Mouse (Mus musculus) heart, adult 11 months (tissue): ENCODE data around the gene Lhx9.

ENCODE experiments used
- DNase-seq: peaks from one replicate; pipeline ENCODE4 v3.0.0; 2022

Gene Lhx9

DNA sequence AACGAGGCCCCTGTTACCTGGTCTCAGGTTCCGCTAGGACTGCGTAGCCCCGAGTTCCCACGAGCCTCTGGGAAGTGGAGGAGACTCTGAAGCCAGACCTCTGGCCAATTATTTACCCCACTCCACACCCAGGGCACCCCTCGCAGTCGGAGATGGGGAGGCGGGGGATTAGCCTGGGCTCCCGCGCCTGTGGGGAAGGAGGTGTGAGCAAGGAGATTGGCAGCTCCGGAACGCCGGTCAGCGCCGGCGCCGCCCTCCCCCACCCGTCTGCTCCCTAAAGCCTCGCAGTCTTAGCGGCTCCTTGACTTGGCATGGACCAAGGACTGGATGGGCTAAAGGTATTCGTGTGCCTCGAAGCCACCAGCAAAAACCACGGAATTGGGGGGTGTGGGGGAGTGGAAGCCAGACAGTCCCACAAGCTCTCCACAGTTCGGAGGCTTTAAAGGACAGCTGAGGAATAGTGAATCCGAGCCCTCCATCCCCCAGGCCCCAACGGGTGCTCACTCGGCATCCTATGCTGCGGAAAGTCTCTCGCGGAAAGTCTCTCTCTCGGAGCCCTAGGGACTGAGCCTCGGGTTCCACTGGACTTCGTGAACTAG is at the start of gene Lhx9:
Gene Lhx9, minus strand, starts transcription at position 67 of the 599 bp plus-strand sequence.
- peak; percentile 92 for DNase-seq

DNA sequence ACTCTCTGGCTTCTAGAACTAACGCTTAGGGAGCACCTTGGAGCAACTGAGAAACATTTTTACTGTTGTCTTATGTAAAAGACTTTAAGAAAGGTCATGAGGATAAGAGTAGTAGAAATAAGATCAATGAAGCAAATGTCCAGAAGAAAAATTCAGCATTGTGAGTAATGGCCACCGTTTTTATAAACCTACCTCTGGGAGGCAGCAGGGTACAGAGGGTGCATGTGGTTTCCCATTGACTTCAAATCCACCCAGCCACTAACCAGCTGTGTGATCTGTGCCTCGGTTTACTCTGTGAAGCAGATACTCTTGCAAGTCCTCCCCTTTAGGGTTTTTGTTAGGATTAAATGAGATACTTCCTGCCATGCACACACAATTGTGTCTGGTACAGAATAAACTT is 47.7 kb upstream of the Lhx9 start:
- peak; percentile 2 for DNase-seq

DNA sequence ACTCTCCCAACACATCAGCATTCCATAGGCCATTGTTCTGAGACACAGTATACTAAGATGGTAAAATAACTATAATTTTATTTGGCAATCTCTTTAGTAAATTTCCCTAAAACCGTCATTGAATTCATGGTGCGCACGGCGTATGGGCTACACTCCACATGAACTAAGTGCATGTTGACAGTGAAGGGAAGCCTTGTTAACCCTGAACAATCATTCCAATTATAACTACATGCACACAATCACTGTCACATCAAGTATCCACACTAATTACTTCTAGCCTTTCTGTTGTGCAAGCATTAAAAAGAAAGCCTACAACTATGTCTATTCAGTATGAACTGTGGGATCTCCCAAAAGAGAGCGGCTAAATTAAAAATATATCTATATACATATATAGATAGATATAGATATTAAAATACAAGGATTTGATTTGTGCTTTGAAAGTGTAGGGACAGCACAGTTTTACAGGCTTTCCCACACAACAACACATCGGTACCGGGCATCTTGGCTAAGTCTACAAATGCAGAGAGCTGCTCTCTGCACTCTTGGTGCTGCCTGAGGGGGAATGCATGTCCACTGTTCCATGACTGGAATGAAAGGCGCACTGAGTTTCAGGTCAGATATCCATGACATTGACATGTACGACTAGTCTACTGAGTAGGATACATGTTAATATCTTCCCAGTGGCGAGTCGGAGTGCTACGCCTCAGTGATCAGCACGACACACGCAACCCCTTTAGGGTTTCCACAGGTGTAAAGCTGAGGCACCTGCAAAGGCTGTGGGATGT is 29.3 kb upstream of the Lhx9 start:
- no peak for DNase-seq

DNA sequence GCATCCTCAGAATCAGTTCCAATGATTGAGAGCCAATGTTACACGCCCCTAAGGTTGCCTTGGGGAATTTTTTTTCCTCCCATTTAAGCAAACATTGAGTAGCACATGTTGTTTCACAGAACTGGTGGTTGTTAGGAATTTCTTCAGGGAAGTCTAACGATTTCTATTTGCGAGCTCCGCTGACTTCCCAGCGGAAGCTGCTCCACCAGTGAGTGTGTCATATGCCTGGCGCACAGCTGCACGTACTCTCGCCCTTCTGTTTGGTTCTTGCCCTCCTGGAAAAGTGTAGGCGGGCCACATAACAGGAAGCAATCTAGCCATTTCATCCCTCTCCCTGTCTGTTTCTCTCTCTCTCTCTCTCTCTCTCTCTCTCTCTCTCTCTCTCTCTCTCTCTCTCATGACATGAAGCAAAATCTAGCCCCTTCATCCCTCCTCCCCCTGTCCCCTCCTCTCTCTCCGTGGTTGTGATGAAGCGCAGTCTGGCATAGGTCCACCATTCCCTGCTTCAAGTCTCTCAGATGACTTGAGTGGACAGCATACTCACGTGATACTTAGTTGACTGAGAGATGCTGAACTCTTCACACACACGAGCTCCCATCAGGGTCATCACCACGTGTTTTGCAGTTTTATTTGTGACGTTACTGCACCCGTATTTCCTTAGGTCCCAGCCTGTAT is 28.1 kb upstream of the Lhx9 start:
- no peak for DNase-seq

DNA sequence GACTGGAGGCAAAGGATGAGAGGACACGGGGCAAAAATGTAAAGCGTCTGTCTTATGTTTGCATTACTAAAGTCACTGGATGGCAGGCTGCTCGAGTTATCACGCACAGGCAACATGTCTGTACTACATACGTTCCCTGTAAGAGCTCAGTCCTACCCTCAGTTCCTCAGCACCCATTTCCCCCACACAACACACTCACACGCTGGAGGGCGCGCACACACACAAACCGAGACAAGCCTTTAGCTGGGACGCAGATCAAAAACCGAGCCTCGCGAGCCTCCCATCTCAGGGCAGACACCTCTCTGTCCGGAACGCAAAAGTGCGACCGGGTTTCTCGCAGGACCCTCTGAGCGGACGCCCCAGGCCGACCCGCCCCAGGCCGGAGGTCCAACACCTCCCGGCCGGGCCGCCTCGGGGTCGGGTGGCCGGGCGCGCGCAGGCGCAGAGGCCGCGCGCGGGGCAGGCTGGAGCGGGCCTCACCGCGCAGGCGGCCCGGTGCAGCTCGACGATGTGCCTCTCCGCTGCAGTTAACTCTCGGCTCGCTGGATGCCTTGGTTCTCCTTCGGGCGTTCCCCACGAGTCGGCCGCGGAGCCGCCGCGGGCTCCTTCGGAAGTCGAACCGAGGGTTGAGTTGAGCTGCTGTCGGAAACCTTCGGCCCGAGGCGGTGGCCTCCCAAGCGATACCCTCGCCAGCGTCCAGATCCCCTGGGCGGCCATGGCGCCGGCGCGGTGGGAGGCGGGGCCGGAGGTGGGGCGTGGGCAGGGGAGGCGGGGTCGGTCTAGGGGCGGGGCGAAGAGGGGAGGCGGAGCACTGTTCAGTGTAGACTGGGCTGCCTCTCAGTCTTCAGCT is 7.9 kb upstream of the Lhx9 start, which contains the start of gene 2310009B15Rik:
Gene 2310009B15Rik, minus strand, starts transcription at position 752 of the 850 bp plus-strand sequence.
- peak; percentile 99 for DNase-seq

DNA sequence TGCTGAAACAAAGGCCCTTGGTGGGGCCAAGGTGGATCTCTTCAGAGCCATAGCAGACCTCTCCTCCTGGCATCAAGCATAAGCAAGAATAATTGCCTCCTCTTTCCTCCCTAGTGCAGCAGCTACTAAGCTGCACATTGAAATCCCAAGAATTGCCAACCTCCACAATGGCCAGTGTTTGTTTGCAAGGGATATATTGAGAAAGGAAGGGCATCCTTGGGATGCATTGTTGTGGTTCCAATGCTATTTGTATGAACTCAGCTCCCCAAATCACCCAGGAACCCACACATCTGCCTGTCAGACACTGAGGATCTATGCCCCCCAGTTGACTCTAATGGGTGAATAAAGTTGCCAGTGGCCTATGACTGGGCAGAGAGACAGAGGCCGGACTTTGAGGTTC is 2.4 kb upstream of the Lhx9 start:
- peak; percentile 68 for DNase-seq

DNA sequence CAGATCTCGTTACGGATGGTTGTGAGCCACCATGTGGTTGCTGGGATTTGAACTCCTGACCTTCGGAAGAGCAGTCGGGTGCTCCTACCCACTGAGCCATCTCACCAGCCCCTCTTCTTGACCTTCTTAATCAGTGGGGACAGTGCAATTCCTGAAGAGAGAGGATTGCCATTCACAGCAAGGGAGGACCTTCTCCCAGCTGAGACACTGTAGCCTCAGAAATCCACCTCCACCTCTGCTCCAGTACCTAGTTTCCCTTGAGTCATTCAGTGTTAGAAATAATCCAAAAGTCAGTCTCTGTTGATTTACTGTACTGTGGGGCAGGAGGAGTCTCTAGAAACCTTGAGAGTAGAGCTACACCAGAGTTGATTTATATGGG is 1.8 kb upstream of the Lhx9 start:
- peak; percentile 55 for DNase-seq

DNA sequence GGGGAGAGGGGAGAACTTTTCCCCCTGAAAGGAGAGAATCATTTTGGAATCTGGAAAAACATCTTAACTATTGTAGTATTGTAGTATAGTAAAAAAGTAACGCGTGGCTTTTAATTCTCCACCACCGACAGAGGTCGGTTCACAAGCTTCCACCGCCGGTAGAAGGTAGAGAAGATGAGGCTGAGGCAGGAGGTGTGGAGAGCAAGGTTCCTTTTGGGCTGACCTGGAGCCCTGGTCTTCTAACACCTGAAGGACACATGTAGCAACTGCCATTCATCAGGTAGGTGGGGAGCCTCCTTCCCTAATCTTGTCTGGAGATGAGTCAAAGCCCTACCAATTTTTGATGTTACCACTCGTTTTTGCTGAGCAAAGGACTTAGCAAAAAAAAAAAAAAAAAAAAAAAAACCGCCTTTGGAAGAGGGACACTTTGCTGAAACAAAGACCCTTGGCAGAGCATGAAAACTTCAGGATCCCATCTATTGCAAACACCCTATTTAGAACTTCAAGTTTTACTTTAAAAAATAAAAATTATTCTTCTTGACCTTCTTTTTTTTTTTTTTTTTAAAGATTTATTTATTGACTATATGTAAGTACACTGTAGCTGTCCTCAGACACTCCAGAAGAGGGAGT is 1.3 kb upstream of the Lhx9 start:
- peak; percentile 74 for DNase-seq

DNA sequence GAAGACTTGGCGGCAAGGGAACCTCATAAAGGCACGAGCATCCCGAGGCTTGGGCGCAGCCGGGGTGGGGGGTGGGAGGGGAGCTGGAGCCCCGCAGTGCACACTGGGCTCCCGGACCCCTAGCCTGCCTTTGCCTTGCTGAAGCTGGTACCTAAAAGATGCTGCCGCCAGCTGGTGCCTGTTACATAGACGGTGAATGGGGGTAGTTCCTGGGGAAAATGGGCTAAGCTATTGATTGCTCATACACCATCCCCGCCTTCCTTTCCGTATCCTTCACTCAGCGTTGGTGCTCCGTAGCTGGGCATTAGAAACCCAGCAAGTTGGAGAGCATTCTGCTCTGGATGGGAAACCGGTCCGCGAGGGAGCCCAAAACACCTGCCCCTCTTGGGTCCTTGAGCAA is 351 bp downstream of the Lhx9 start:
- peak; percentile 83 for DNase-seq

DNA sequence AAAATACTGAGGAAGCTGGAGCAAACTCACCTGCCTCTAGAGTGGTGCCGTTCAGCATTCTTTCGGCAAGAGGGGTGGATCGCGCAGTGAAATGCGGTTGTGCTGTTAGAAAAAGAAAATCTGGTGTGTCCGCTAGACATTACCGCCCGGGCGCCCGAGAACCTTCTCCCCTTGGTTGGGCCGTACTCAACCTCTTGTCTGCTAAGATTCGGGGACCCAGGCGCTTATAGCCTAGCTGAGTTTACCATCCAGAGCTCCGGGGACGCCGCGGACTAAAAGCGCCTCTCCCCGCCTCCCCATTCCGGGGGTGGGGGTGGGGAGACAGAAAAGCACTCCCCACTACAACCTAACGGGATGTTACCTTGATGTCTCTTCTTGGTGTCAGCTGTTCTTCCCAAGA is 1.2 kb downstream of the Lhx9 start:
- DNase-seq, result peak; percentile 52

DNA sequence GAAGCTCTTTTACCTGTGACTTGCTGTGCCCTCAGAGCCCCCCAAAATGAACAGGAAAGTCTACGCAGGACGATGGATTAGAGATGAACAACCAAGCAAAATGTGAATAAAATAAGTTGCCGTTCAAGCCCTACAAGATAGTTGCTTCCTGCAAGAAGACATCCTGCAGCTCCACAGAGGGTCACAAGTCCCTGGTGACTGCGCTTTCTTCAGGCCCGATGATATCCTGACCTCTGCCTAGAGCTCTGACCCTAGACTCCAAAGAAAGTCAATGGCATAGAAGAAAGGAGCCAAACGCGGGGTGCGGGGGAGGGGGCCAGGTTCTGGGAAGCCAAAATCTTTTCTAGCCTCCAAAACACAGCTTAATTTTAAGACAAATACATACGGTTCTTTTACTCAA is 1.8 kb downstream of the Lhx9 start:
- DNase-seq, result no peak

DNA sequence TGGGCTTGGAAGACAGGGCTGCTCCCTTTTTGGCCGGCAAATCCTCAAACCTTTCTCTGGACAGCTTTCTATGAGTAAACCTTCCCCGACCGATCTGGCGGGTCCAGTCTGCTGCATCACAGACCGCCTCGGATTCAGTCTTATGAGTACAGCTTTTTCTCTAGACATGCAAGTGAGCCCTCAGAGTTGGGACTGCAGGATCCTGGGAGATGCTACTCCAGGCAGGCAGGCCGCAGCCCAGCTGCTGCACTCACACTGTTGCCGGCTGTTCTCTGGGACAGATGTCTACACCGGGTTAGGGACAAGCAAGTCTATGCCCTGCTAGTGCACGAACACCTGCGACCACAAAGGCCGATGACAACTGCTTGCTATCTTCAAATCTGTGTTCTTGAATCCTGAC is 2.2 kb downstream of the Lhx9 start:
- no peak for DNase-seq

DNA sequence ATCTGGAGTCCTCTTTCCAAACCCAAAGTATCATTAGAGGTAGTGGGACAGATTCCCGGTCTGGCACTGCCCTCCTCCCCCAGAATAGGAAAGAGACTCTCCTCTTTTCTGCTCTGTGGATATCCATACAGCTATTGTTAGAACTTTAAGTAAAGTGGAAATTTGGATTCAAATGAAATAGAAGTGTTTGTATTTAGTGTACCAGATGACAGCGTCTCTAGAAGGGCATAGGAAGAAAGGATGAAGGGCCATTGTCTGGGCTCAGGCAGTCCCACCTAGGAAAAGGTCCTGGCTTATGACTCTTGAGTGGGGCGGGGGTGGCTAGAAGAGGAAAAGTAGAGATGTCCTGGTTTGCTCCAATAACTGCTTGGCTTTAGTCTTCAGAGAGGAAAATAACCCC is 2.9 kb downstream of the Lhx9 start:
- no peak for DNase-seq

DNA sequence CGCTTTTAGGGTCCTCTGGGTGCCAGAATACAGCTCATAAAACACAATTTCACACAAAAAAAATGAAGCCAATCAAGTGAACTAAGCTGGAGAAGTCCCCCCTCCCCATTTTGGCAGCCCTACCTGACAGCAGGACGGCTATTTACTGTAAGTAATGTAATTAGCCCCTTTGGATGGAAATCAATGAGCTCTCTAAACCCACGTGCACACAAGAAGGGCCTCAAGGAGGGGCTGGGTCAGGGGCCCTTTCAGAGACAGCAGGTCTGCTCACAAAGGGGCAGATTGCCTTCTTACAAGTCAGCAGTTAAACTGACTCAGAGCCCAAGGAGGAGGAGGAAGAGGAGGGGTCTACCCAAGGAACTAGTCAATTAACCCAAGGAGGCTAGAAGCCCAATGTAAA is 4.2 kb downstream of the Lhx9 start:
- DNase-seq, result peak; percentile 86

DNA sequence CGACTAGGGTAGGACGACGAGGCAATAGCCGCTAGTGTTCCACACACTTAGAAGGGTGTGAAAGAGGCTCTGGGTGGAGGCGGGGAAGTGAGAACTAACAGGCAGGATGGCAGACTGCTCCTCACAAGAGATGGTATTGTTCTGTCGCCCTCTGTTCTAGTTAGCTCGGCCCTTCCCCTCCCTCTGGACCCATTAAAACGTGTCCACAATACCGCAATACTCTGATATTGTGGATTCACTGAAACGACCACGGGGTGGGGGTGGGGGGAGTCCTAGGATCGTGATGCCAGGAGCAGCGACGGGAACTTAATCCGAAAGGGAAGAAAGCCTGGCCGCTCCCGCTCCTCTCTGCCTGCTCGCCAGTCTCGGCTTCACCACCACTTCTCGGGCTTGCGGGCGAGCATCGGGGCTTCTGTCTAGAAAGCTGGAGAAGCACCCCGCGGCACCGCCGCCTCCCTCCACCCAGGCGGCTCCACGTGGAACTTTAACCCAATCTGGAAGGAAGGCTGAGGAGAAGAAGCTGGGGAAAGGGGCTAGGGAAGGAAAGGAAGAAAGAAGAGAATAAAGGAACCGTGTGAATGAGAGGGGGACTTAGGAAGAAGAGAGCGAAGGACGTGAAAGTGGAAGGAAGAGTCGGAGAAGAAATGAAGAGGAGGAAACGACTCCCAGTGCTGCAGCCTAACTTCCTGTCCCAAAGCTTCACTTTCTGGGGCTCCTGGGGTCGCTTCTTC is 4.9 kb downstream of the Lhx9 start:
- peak; percentile 83 for DNase-seq

DNA sequence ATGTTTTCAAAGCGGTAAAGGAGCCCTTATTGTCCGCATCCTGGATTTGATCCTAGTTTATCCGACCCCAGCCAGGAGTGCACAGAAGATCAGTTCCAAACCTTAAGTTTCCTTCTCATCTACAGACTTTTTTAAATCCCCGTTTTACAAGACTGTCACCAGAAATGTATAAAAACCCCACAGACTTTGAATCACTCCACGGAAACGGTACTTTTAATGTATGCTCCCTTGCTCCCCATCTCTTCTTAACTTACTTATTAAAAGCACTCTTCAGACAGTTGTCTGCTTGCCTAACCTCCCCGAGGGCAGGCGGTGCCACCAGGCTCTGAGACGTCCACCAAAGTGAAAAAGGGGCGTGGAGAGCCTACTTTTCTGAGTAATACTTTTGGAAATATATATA is 5.6 kb downstream of the Lhx9 start:
- DNase-seq, result no peak

DNA sequence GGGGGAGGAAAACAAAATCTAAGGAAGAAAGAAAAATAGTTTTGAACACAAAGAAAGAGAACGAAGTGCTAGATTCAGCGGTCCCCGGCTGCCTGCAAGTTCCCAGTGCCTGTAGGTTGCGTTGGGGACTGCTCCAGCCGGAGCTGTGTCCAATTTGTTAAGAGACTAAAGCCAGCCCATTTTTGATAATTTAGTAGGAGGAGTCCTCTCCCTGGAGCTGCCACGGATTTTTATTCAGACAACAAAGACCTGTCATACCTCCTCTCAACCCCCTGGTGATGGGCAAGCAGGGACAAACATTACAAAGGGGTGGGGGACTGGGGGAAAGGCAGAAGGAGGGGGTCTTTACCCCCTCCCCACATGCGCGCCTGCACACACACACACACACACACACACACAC is 6.1 kb downstream of the Lhx9 start:
- no peak for DNase-seq

DNA sequence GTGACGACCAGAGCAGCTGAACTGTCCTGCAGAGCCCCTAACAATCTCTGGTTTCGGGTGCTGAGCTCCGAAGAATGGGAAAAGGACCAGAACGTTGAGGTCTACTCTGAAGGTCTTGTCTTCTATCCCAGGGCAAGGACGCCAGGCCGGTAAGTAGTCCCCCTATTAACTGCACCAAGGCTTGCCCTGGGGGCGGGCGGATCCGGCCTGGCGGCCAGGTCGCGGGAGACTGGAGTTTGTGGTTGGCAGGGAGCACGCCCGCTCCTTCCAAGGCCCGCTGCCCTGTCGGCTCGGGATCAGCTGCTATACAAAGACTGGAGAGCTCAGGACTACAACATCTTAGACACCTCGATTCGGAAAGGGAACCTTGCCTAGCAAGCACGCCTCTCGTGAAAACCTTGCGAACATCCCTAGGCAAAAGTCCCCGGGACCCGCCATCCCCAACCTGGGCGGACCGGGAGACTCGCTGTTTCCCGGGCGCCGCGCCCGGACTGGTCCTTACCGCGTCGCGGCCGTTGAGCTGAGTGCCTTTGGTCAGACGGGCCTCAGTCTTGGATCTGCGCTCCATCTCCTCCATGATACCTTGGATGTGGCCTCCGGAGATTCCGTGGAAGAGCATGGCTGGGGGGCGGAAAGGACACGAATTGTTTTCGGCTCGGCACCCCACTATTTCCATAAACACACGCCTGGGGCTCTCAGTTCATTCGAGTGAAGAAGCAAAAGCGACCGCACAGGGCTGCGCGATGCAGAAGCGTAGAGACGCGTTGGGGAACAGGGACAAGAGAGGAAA is 6.9 kb downstream of the Lhx9 start:
- DNase-seq, result no peak

DNA sequence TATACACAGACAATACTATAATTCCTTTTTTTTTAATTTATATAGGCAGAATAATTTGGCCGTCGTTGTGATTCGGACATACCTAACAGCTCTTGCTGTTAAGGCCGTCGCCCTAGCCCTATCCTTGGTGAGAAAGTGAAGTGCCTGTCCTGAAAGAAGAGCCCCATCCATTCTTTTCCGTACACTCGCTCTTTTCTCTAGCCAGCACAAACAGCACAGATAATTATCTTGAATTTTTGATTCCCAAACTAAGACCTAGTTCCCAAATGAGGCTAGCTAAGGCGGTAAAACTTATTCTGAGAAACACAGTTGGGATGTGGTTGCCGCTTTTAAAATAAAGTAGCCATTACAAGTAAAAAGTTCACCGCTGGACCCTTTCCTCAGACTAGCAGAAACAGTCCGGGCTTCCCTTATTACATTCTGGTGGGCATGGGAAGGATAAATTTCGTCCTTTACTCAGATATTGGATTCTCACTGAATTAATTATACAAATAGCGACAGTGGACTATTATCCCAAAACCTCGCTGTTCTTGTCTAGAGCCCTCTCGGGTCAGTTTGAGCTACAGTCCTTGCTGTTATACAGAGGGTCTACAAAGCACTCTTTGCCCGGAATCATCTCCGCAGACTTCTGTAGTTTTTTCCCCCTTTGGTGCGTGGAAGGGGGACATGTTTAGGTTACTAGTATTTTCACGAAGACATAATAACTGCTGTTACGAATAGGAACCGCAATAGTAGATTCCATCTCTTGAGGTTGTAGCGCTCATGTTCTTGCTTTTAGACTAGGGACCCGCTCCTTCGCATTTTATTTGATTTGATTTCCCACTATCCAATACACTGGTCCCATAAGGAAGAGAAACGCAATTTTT is 7.7 kb downstream of the Lhx9 start:
- DNase-seq, result peak; percentile 55

DNA sequence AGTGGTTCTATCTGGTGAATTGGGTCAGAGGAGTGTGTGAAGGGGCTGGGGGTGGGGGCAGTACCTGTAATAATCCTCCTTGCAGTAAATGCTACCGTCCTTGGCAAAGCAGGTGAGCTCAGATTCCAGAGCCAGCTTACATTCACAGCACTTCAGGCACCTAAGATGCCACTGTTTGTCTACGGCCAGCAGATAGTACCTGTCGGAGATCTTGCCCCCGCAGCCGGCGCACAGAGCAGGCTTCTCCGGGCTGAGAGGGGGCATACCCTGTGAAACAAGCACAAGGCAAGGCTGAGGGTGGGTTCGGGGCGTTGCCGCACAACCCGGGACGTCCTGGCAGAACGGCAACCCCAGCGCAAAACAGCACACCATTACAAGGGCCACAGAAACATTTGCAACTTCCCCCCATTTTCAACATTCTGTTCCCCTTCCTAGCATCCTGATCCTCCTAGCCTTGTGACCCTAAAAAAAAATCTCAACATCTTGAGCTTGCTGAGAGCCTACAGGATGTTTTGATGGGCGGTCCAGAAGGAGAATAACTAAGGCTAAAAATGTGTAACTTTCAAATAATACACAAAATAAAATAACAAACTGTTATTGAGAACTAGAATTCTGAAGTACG is 8.5 kb downstream of the Lhx9 start:
- peak; percentile 71 for DNase-seq
